Comparison of ENCODE assay signal across 17 mouse cellular contexts in the genomic region with DNA sequence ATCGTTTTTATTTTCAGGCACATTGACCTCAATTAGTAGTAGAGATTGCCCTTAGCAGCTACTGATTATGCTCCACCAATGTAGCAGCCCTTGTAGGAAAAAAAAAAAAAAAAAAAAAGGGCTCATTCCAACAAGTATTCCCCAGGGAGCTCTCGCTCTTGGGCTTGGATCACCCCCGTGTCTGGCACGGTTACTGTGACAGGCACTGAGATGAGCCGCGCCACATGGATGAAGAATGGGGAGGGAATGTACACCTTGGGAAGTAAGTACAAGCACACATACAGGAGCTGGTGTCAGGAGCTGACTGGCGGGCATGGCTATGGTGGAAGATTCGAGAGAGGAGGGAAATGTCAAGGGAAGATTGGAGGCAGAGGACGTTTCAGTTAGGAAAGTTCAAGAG.
"Had no signal": no experiment of that assay in that cellular context is flagged by ENCODE, and none has a peak within 500 bp of the region (broad histone marks: within the 10 kb centered on the region; RNA-seq: fewer than 3 reads in every experiment).

No protein-coding gene starts in this region.

- H3K27ac ChIP-seq: liver, embryonic 13.5 days; neural tube, embryonic 12.5 days; neural tube, embryonic 15.5 days; stomach, postnatal 0 days had no signal

- H3K4me1 ChIP-seq: liver, embryonic 13.5 days; neural tube, embryonic 12.5 days; neural tube, embryonic 15.5 days had no signal

- DNase-seq: kidney, adult 9 months; kidney, postnatal 14 days; kidney, postnatal 4 days; liver, embryonic 13.5 days; lung, adult 2 months; lung, postnatal 14 days; lung, postnatal 4 days; right cerebral cortex, adult 18-20 months; right cerebral cortex, postnatal 14 days; right cerebral cortex, postnatal 4 days; thymus, adult 2 months; thymus, postnatal 14 days; thymus, postnatal 4 days had no signal

- H3K27me3 ChIP-seq: liver, embryonic 13.5 days; neural tube, embryonic 12.5 days; neural tube, embryonic 15.5 days had no signal

- H3K4me2 ChIP-seq: liver, embryonic 13.5 days; midbrain, embryonic 11.5 days; neural tube, embryonic 12.5 days; neural tube, embryonic 15.5 days had no signal

- H3K4me3 ChIP-seq: liver, embryonic 13.5 days; neural tube, embryonic 12.5 days; neural tube, embryonic 15.5 days had no signal

- H3K9me3 ChIP-seq: liver, embryonic 13.5 days; neural tube, embryonic 12.5 days; neural tube, embryonic 15.5 days had no signal

- H3K9ac ChIP-seq: liver, embryonic 13.5 days; neural tube, embryonic 12.5 days; neural tube, embryonic 15.5 days had no signal

- H3K36me3 ChIP-seq: liver, embryonic 13.5 days; neural tube, embryonic 12.5 days; neural tube, embryonic 15.5 days had no signal
